7 mouse cellular contexts compared by ENCODE assay signal in the genomic region with DNA sequence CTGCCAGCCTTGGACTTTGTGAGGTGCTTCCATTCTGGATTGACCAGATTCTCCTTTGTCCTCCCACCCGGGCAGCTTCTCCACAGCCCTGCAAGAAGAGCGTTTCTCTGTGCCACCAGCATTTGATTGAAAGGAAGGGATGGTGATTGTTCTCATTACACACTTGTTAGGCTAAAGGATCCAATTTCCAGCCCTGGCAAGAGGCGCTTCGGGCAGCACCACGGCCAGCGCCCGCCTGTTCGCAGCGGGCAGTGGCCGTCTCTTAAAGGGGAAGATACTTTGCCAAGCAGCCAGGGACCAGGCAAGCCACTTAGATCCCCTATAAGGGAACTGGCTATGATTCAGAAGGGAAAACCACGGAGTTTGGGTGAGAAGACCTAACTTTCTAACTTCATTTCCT. TPM values are rescaled to one million over a fixed set of nuclear protein-coding genes. Genes with fewer than 3 reads are reported as not detected.
DNase-seq lines count a peak whose midpoint lies in the region; ATAC-seq and TF ChIP-seq lines count a peak whose summit lies in the region.

No protein-coding gene starts in this region.

- DNase-seq in MEL (ENCODE audit: low read depth, low spot score): peak; percentile 54
- DNase-seq in adrenal gland, postnatal 14 days: peak; percentile 84
- DNase-seq in embryonic facial prominence, embryonic 10.5 days (ENCODE audit: low spot score): peak; percentile 83
- DNase-seq in kidney, postnatal 25 days: peak; percentile 43 to 50
- DNase-seq in midbrain, postnatal 0 days (ENCODE audit: low spot score): peak; percentile 72
- DNase-seq in T-cell, adult 2 months (ENCODE audit: low spot score): no peak

- TF ChIP-seq RAD21 in MEL (IDR thresholded peaks at IDR 0.05; ENCODE audit: low read depth, low read length): no peak

- H3K9me3 ChIP-seq in MEL (replicated peaks; ENCODE audit: insufficient read depth, low read length): no peaks in the 10 kb centered on the region
- no peaks in the 10 kb centered on the region for H3K9me3 ChIP-seq in embryonic facial prominence, embryonic 10.5 days
- H3K9me3 ChIP-seq in heart, embryonic 15.5 days (replicated peaks): no peaks in the 10 kb centered on the region
- no peaks in the 10 kb centered on the region for H3K9me3 ChIP-seq in midbrain, postnatal 0 days (ENCODE audit: low read length)

- H3K36me3 ChIP-seq in MEL (ENCODE audit: control insufficient read depth in 1 of 2, insufficient read depth in 2 of 2, low read length in 2 of 2): no peaks in the 10 kb centered on the region
- H3K36me3 ChIP-seq in embryonic facial prominence, embryonic 10.5 days (replicated peaks): no peaks in the 10 kb centered on the region
- no peaks in the 10 kb centered on the region for H3K36me3 ChIP-seq in heart, embryonic 15.5 days
- no peaks in the 10 kb centered on the region for H3K36me3 ChIP-seq in midbrain, postnatal 0 days (ENCODE audit: insufficient read depth, low read length)

- no peak for TF ChIP-seq POLR2A in MEL (IDR thresholded peaks at IDR 0.05; ENCODE audit: control insufficient read depth in 1 of 2, insufficient read depth in 1 of 2, low read depth in 1 of 2, low read length in 2 of 2, poor library complexity in 1 of 2)

- peak overlapping the region; percentile 31; the same call in 1 of the 2 replicates for H3K4me2 ChIP-seq in heart, embryonic 15.5 days
- peak overlapping the region; percentile 65 for H3K4me2 ChIP-seq in midbrain, postnatal 0 days (ENCODE audit: low read depth, low read length, poor library complexity, severe bottlenecking)

- no peaks in the 10 kb centered on the region for H3K4me1 ChIP-seq in MEL (ENCODE audit: control insufficient read depth in 1 of 2, insufficient read depth in 2 of 2, low read length in 2 of 2)
- H3K4me1 ChIP-seq in embryonic facial prominence, embryonic 10.5 days: peaks cover 25% of the 10 kb centered on the region
- H3K4me1 ChIP-seq in heart, embryonic 15.5 days (replicated peaks): peaks cover 22% of the 10 kb centered on the region
- peaks cover 4% of the 10 kb centered on the region; the same call in 1 of the 2 replicates for H3K4me1 ChIP-seq in midbrain, postnatal 0 days (ENCODE audit: insufficient read depth, low read length)

- H3K79me2 ChIP-seq in MEL (ENCODE audit: control insufficient read depth, insufficient read depth, low read length, poor library complexity): no peaks in the 10 kb centered on the region

- no peak overlapping the region for H3K27ac ChIP-seq in MEL (ENCODE audit: control insufficient read depth, low read depth, low read length)
- H3K27ac ChIP-seq in embryonic facial prominence, embryonic 10.5 days (replicated peaks): no peak overlapping the region
- H3K27ac ChIP-seq in heart, embryonic 15.5 days: no peak overlapping the region
- peak overlapping the region; percentile 79 for H3K27ac ChIP-seq in midbrain, postnatal 0 days (ENCODE audit: low read depth, low read length)

- H3K27me3 ChIP-seq in MEL (ENCODE audit: control insufficient read depth in 1 of 2, insufficient read depth in 2 of 2, low read length in 2 of 2): peaks cover 2 to 5% of the 10 kb centered on the region in 2 experiments; a peak in 2 of 4 replicates
- H3K27me3 ChIP-seq in embryonic facial prominence, embryonic 10.5 days (replicated peaks; ENCODE audit: low read depth, poor library complexity, severe bottlenecking): peaks cover 78% of the 10 kb centered on the region
- peaks cover 75% of the 10 kb centered on the region for H3K27me3 ChIP-seq in heart, embryonic 15.5 days
- H3K27me3 ChIP-seq in midbrain, postnatal 0 days (ENCODE audit: insufficient read depth, low read length): peaks cover 29% of the 10 kb centered on the region

- no peak overlapping the region for H3K9ac ChIP-seq in MEL (ENCODE audit: control insufficient read depth, low read depth, low read length, poor library complexity, severe bottlenecking)
- H3K9ac ChIP-seq in heart, embryonic 15.5 days: no peak overlapping the region
- peak overlapping the region; percentile 66; the same call in 1 of the 2 replicates for H3K9ac ChIP-seq in midbrain, postnatal 0 days (replicated peaks; ENCODE audit: low read length, poor library complexity, severe bottlenecking)

- H3K4me3 ChIP-seq in MEL (ENCODE audit: control insufficient read depth in 1 of 2, insufficient read depth in 1 of 2, low read depth in 2 of 2, low read length in 2 of 2): no peak overlapping the region
- peak overlapping the region; percentile 52 for H3K4me3 ChIP-seq in embryonic facial prominence, embryonic 10.5 days
- no peak overlapping the region for H3K4me3 ChIP-seq in heart, embryonic 15.5 days
- H3K4me3 ChIP-seq in midbrain, postnatal 0 days (ENCODE audit: low read depth, low read length): peak overlapping the region; percentile 43

- no peak for TF ChIP-seq CTCF in MEL (IDR thresholded peaks at IDR 0.05 in 2 of 3, conservative IDR thresholded peaks at IDR 0.05 in 1 of 3; ENCODE audit: control insufficient read depth in 1 of 3, insufficient read depth in 1 of 3, low read depth in 2 of 3, low read length in 3 of 3, poor library complexity in 1 of 3, severe bottlenecking in 1 of 3)
- no peak for TF ChIP-seq CTCF in midbrain, postnatal 0 days (IDR thresholded peaks at IDR 0.05)

- TF ChIP-seq EP300 in MEL (IDR thresholded peaks at IDR 0.05; ENCODE audit: low read depth in 1 of 2, low read length in 2 of 2): no peak

- under 1% methylated on average over 11 of the region's 11 CpGs for WGBS in embryonic facial prominence, embryonic 10.5 days
- under 1% methylated on average over 11 of the region's 11 CpGs for WGBS in heart, embryonic 15.5 days
- 1% methylated on average over 11 of the region's 11 CpGs for WGBS in midbrain, postnatal 0 days

- no peak for ATAC-seq in heart, embryonic 15.5 days (replicated peaks; ENCODE audit: insufficient number of reproducible peaks, insufficient read depth, low FRiP score, low read depth)
- no peak for ATAC-seq in midbrain, postnatal 0 days (ENCODE audit: low FRiP score)

TF ChIP-seq in MEL, 35 proteins besides CTCF, POLR2A, EP300 and RAD21:
- TF ChIP-seq SIN3A (IDR thresholded peaks at IDR 0.05; ENCODE audit: low read length) (peak; percentile 63; the same call in 1 of the 2 replicates), ZKSCAN1 (IDR thresholded peaks at IDR 0.05; ENCODE audit: low read depth, low read length) (no peak), SMC3 (IDR thresholded peaks at IDR 0.05; ENCODE audit: low read depth, low read length) (peak; percentile 21), MXI1 (IDR thresholded peaks at IDR 0.05; ENCODE audit: low read depth, low read length) (0 out of 2 replicates have a peak, but pooled peaks have one; percentile 38)

RNA-seq across cellular contexts. Expression of gene Acta1, which starts 3.3 kb away (rescaled TPM):
- total RNA-seq in MEL (2012; rRNA removed): 0.23 TPM in 1 of 2 replicates, not detected in the other
- under 1 TPM in 1 of 2 experiments, not detected in 1; 0.32 TPM for polyA plus RNA-seq in MEL (2012; ENCODE audit: insufficient read depth in 1 of 2, insufficient read length in 2 of 2, low read depth in 1 of 2, low replicate concordance in 2 of 2, missing spikeins in 1 of 2)
- total RNA-seq in adrenal gland, postnatal 14 days (2021): 1.4 and 1.5 TPM in 2 replicates
- polyA plus RNA-seq in embryonic facial prominence, embryonic 10.5 days (2016; fragmentation: Nextera tagmentation; extraction: Ambion mirVana): 0.80 and 1.3 TPM in 2 replicates
- polyA plus RNA-seq in heart, embryonic 15.5 days (2015; fragmentation: Nextera tagmentation; extraction: Ambion mirVana): 179 and 184 TPM in 2 replicates
- total RNA-seq in midbrain, postnatal 0 days (2014; rRNA removed): 12.3 and 22.7 TPM in 2 replicates
- polyA plus RNA-seq in midbrain, postnatal 0 days (2015; fragmentation: Nextera tagmentation; extraction: Ambion mirVana): 18.9 and 19.5 TPM in 2 replicates

RNA-seq across cellular contexts. Expression of gene Ccsap, which starts 31.3 kb away (rescaled TPM):
- total RNA-seq in MEL (2012; rRNA removed): 6.7 and 7.0 TPM in 2 replicates
- 10 to 100 TPM in 1 of 2 experiments, not detected in 1; 12.1 TPM for polyA plus RNA-seq in MEL (2012; ENCODE audit: insufficient read depth in 1 of 2, insufficient read length in 2 of 2, low read depth in 1 of 2, low replicate concordance in 2 of 2, missing spikeins in 1 of 2)
- 3.8 and 4.1 TPM in 2 replicates for total RNA-seq in adrenal gland, postnatal 14 days (2021)
- polyA plus RNA-seq in embryonic facial prominence, embryonic 10.5 days (2016; fragmentation: Nextera tagmentation; extraction: Ambion mirVana): 5.4 and 5.6 TPM in 2 replicates
- polyA plus RNA-seq in heart, embryonic 15.5 days (2015; fragmentation: Nextera tagmentation; extraction: Ambion mirVana): 2.2 and 2.9 TPM in 2 replicates
- 9.9 and 16.3 TPM in 2 replicates for total RNA-seq in midbrain, postnatal 0 days (2014; rRNA removed)
- polyA plus RNA-seq in midbrain, postnatal 0 days (2015; fragmentation: Nextera tagmentation; extraction: Ambion mirVana): 5.2 and 5.5 TPM in 2 replicates

RNA-seq across cellular contexts. Expression of gene Nup133, which starts 57.8 kb away (rescaled TPM):
- 44.8 and 49.6 TPM in 2 replicates for total RNA-seq in MEL (2012; rRNA removed)
- polyA plus RNA-seq in MEL (2012; ENCODE audit: insufficient read depth in 1 of 2, insufficient read length in 2 of 2, low read depth in 1 of 2, low replicate concordance in 2 of 2, missing spikeins in 1 of 2): 10 to 100 TPM; 58.0 to 58.1 TPM
- total RNA-seq in adrenal gland, postnatal 14 days (2021): 15.3 and 16.5 TPM in 2 replicates
- 54.2 and 60.6 TPM in 2 replicates for polyA plus RNA-seq in embryonic facial prominence, embryonic 10.5 days (2016; fragmentation: Nextera tagmentation; extraction: Ambion mirVana)
- polyA plus RNA-seq in heart, embryonic 15.5 days (2015; fragmentation: Nextera tagmentation; extraction: Ambion mirVana): 21.1 and 25.4 TPM in 2 replicates
- total RNA-seq in midbrain, postnatal 0 days (2014; rRNA removed): 19.4 and 27.8 TPM in 2 replicates
- 15.2 and 16.1 TPM in 2 replicates for polyA plus RNA-seq in midbrain, postnatal 0 days (2015; fragmentation: Nextera tagmentation; extraction: Ambion mirVana)

Comparison
In these comparisons a context has a peak if more than half of its experiments do, and no peak if none do; other contexts are left out.
1. H3K4me3 ChIP-seq: peak in embryonic facial prominence, embryonic 10.5 days (single experiment) and midbrain, postnatal 0 days (single experiment); none in MEL (0 of 2) and heart, embryonic 15.5 days (single experiment).